Mouse (Mus musculus) kidney, embryonic 16.5 days (tissue): Measurements from ENCODE around the gene Inhbe. TPM values are rescaled to one million over a fixed set of nuclear protein-coding genes. Genes with fewer than 3 reads are reported as not detected.
"Not testable (repeated sequence)": the region's sequence is repeated elsewhere in the genome, so short reads cannot be mapped to it uniquely, and the experiment has no call there.

ENCODE experiments used
- ATAC-seq: fragments of 200-750 bp; cut with Nextera tagmentation; 2 replicates; pipeline ENCODE4 v1.8.0; 2017; ENCODE audit warnings: moderate TSS enrichment; ENCODE audit not compliant: low FRiP score, low TSS enrichment
- H3K27ac ChIP-seq: fragments of 300-500 bp; sonication (generic); 2 replicates; pipeline ENCODE4 v1.5.1; 2014; ENCODE audit warnings: low read length
- H3K27me3 ChIP-seq: fragments of 300-500 bp; sonication (generic); 2 replicates; pipeline ENCODE4 v1.6.1; 2014; ENCODE audit warnings: low read length, control low read depth, mixed read lengths; ENCODE audit not compliant: insufficient read depth
- H3K36me3 ChIP-seq: fragments of 300-500 bp; sonication (generic); 2 replicates; pipeline ENCODE4 v1.6.1; 2014; ENCODE audit warnings: low read length, control low read depth, mixed read lengths; ENCODE audit not compliant: insufficient read depth
- H3K4me1 ChIP-seq: fragments of 300-500 bp; sonication (generic); 2 replicates; pipeline ENCODE4 v1.6.1; 2014; ENCODE audit warnings: low read length, control low read depth, mixed read lengths; ENCODE audit not compliant: insufficient read depth
- H3K4me2 ChIP-seq: fragments of 300-500 bp; sonication (generic); replicated peaks from 2 replicates; pipeline ENCODE4 v1.6.1; 2014; ENCODE audit warnings: low read depth, low read length
- H3K4me3 ChIP-seq: fragments of 300-500 bp; sonication (generic); 2 replicates; pipeline ENCODE4 v1.5.1; 2014; ENCODE audit warnings: mild to moderate bottlenecking, low read length
- H3K9ac ChIP-seq: fragments of 300-500 bp; sonication (generic); replicated peaks from 2 replicates; pipeline ENCODE4 v1.6.1; 2014; ENCODE audit warnings: low read length
- H3K9me3 ChIP-seq: fragments of 300-500 bp; sonication (generic); 2 replicates; pipeline ENCODE4 v1.6.1; 2016; ENCODE audit warnings: low read length, control low read depth
- WGBS: fragments of 180-500 bp; shearing (Covaris S2); extraction: QIAGEN DNeasy Blood & Tissue Kit; methylation state at CpG from one replicate; pipeline ENCODE4 v1.1.7; 2014; 5-methylcytosine and 5-hydroxymethylcytosine counted together
- polyA plus RNA-seq: library from polyadenylated mRNA; unstranded; fragments of >200 nt; fragmentation: Nextera tagmentation; extraction: Ambion mirVana; gene quantifications from 2 replicates; pipeline ENCODE4 v1.2.1, GENCODE M21; 2015

The Inhbe gene
- polyA plus RNA-seq, 1 experiment from 2014 or later = not detected

GRCm38 (mm10) chr10:127317277-127317676, 36.9 kb downstream of the Inhbe start:
- H3K36me3 ChIP-seq = no peaks in the 10 kb centered on the region
- 88% methylated on average over 2 of the region's 2 CpGs for WGBS
- no peaks in the 10 kb centered on the region; the same call in 1 of the 2 replicates for H3K27me3 ChIP-seq

GRCm38 (mm10) chr10:127314950-127315349, 39.3 kb downstream of the Inhbe start:
- WGBS = 79% methylated on average over 1 of the region's 1 CpGs
- not testable (repeated sequence) for H3K27me3 ChIP-seq, H3K9ac ChIP-seq, H3K4me2 ChIP-seq, H3K4me1 ChIP-seq, H3K4me3 ChIP-seq, H3K27ac ChIP-seq, H3K9me3 ChIP-seq, ATAC-seq, H3K36me3 ChIP-seq

More at GRCm38 (mm10) chr10:127317277-127317676, 36.9 kb downstream of the Inhbe start:
- no peak for ATAC-seq
- no peaks in the 10 kb centered on the region for H3K4me1 ChIP-seq
- H3K27ac ChIP-seq = no peak overlapping the region
- no peak overlapping the region for H3K4me2 ChIP-seq
- H3K9me3 ChIP-seq = no peaks in the 10 kb centered on the region
- no peak overlapping the region for H3K4me3 ChIP-seq
- no peak overlapping the region for H3K9ac ChIP-seq

GRCm38 (mm10) chr10:127313516-127313915, 40.7 kb downstream of the Inhbe start:
- H3K4me1 ChIP-seq, H3K27ac ChIP-seq, H3K36me3 ChIP-seq, H3K4me3 ChIP-seq, H3K9ac ChIP-seq, H3K9me3 ChIP-seq, H3K4me2 ChIP-seq, ATAC-seq, H3K27me3 ChIP-seq: not testable (repeated sequence)
- 97% methylated on average over 5 of the region's 5 CpGs for WGBS

- no peak overlapping the region for H3K9ac ChIP-seq
- peaks cover 15% of the 10 kb centered on the region for H3K36me3 ChIP-seq
- peaks cover 10% of the 10 kb centered on the region for H3K4me1 ChIP-seq
- H3K4me3 ChIP-seq = no peak overlapping the region
- H3K4me2 ChIP-seq = no peak overlapping the region
- H3K27me3 ChIP-seq = no peaks in the 10 kb centered on the region
- WGBS = 75% methylated on average over 4 of the region's 4 CpGs
- no peak overlapping the region for H3K27ac ChIP-seq
- no peak for ATAC-seq
- no peaks in the 10 kb centered on the region for H3K9me3 ChIP-seq
Observed at GRCm38 (mm10) chr10:127312858-127313257, 41.4 kb downstream of the Inhbe start.

- H3K27ac ChIP-seq = peak overlapping the region; percentile 70
Observed at GRCm38 (mm10) chr10:127312356-127312676, 41.9 kb downstream of the Inhbe start.

GRCm38 (mm10) chr10:127311476-127312355, 42.5 kb downstream of the Inhbe start, which contains the start of gene Mars:
Mars (minus strand) TSS chr10:127311786.
- Histone ChIP-seq H3K27me3 (no peaks in the 10 kb centered on the region), H3K27ac (peak within 1 kb of the TSS; percentile 70), H3K4me3 (peak within 1 kb of the TSS; percentile 75), H3K36me3 (peaks cover 26% of the 10 kb centered on the region), H3K9me3 (no peaks in the 10 kb centered on the region), H3K9ac (peak within 1 kb of the TSS; percentile 87), H3K4me1 (peaks cover 10% of the 10 kb centered on the region), H3K4me2 (peak within 1 kb of the TSS; percentile 70)
- WGBS = under 1% methylated on average over 65 of the region's 65 CpGs
- ATAC-seq = peak; percentile 98

More at GRCm38 (mm10) chr10:127312356-127312676, 41.9 kb downstream of the Inhbe start:
- H3K27me3 ChIP-seq = no peaks in the 10 kb centered on the region
- H3K9me3 ChIP-seq = no peaks in the 10 kb centered on the region
- peak; percentile 57 for ATAC-seq
- H3K4me3 ChIP-seq = peak overlapping the region; percentile 75
- H3K36me3 ChIP-seq = peaks cover 21% of the 10 kb centered on the region
- WGBS = 2% methylated on average over 4 of the region's 4 CpGs
- peaks cover 10% of the 10 kb centered on the region for H3K4me1 ChIP-seq
- H3K4me2 ChIP-seq = peak overlapping the region; percentile 63
- peak overlapping the region; percentile 87 for H3K9ac ChIP-seq

- Histone ChIP-seq H3K36me3 (peaks cover 35% of the 10 kb centered on the region), H3K9ac (peak overlapping the region; percentile 87), H3K4me3 (peak overlapping the region; percentile 75), H3K27me3 (no peaks in the 10 kb centered on the region), H3K4me2 (peak overlapping the region; percentile 70), H3K27ac (peak overlapping the region; percentile 52; the same call in 1 of the 2 replicates), H3K9me3 (no peaks in the 10 kb centered on the region), H3K4me1 (peaks cover 10% of the 10 kb centered on the region)
- 32% methylated on average over 23 of the region's 23 CpGs for WGBS
- ATAC-seq = peak; percentile 37
Observed at GRCm38 (mm10) chr10:127310523-127311475, 43.4 kb downstream of the Inhbe start.

GRCm38 (mm10) chr10:127309167-127309566, 45.0 kb downstream of the Inhbe start:
- ATAC-seq = not testable (repeated sequence)
- WGBS = 91% methylated on average over 3 of the region's 3 CpGs

GRCm38 (mm10) chr10:127303136-127303535, 51.1 kb downstream of the Inhbe start:
- no peaks in the 10 kb centered on the region for H3K9me3 ChIP-seq
- no peak overlapping the region for H3K4me3 ChIP-seq
- H3K9ac ChIP-seq = no peak overlapping the region
- H3K36me3 ChIP-seq = peaks cover 88% of the 10 kb centered on the region
- H3K4me2 ChIP-seq = no peak overlapping the region
- no peaks in the 10 kb centered on the region for H3K27me3 ChIP-seq
- no peak for ATAC-seq
- WGBS = 93% methylated on average over 11 of the region's 11 CpGs
- no peaks in the 10 kb centered on the region for H3K4me1 ChIP-seq
- H3K27ac ChIP-seq = no peak overlapping the region

More at GRCm38 (mm10) chr10:127309167-127309566, 45.0 kb downstream of the Inhbe start:
- H3K4me2 ChIP-seq, H3K27me3 ChIP-seq, H3K4me1 ChIP-seq, H3K4me3 ChIP-seq, H3K27ac ChIP-seq, H3K9me3 ChIP-seq, H3K9ac ChIP-seq: not testable (repeated sequence)
- H3K36me3 ChIP-seq = peaks cover 51% of the 10 kb centered on the region
